Mouse (Mus musculus): ENCODE measurements at regions not wholly inside any gene's neighbourhood (a gene's known extent, or its start where the extent isn't known, plus 50 kb on each side); places are given as distances from the start of the nearest gene placed in this dataset.

- no peaks in the 10 kb centered on the region for H3K4me1 ChIP-seq
- no peak overlapping the region for H3K4me3 ChIP-seq (replicated peaks)
- no peaks in the 10 kb centered on the region for H3K27me3 ChIP-seq (replicated peaks)
- TF ChIP-seq GATA1 (IDR thresholded peaks at IDR 0.05; ENCODE audit: borderline replicate concordance, low read length) (no peak), FLI1 (IDR thresholded peaks at IDR 0.05; ENCODE audit: low read length) (no peak)
- H3K36me3 ChIP-seq (replicated peaks; ENCODE audit: low read length): no peaks in the 10 kb centered on the region
- H3K9me3 ChIP-seq: peaks cover 65% of the 10 kb centered on the region
Measured at GRCm38 (mm10) chr5:126765037-126765707, 476.4 kb upstream of the Tmem132c start.

- Histone ChIP-seq H3K9me3 (peaks cover 48% of the 10 kb centered on the region), H3K4me1 (no peaks in the 10 kb centered on the region), H3K27me3 (replicated peaks) (no peaks in the 10 kb centered on the region), H3K4me3 (replicated peaks) (no peak overlapping the region), H3K36me3 (replicated peaks; ENCODE audit: low read length) (no peaks in the 10 kb centered on the region)
- TF ChIP-seq GATA1 (IDR thresholded peaks at IDR 0.05; ENCODE audit: borderline replicate concordance, low read length) (no peak), FLI1 (IDR thresholded peaks at IDR 0.05; ENCODE audit: low read length) (no peak)
Measured at GRCm38 (mm10) chr5:126769031-126769430, 472.6 kb upstream of the Tmem132c start.

GRCm38 (mm10) chr5:126787706-126788610 is 453.6 kb upstream of the Tmem132c start:
- Histone ChIP-seq H3K36me3 (replicated peaks; ENCODE audit: low read length) (no peaks in the 10 kb centered on the region), H3K27me3 (replicated peaks) (no peaks in the 10 kb centered on the region), H3K4me1 (no peaks in the 10 kb centered on the region), H3K4me3 (replicated peaks) (no peak overlapping the region), H3K9me3 (peaks cover 39% of the 10 kb centered on the region)
- TF ChIP-seq FLI1 (IDR thresholded peaks at IDR 0.05; ENCODE audit: low read length): no peak
- TF ChIP-seq GATA1 (IDR thresholded peaks at IDR 0.05; ENCODE audit: borderline replicate concordance, low read length): no peak

- Histone ChIP-seq H3K4me3 (replicated peaks) (no peak overlapping the region), H3K9me3 (peaks cover 53% of the 10 kb centered on the region), H3K4me1 (no peaks in the 10 kb centered on the region), H3K36me3 (replicated peaks; ENCODE audit: low read length) (no peaks in the 10 kb centered on the region), H3K27me3 (replicated peaks) (no peaks in the 10 kb centered on the region)
- no peak for TF ChIP-seq GATA1 (IDR thresholded peaks at IDR 0.05; ENCODE audit: borderline replicate concordance, low read length)
- no peak for TF ChIP-seq FLI1 (IDR thresholded peaks at IDR 0.05; ENCODE audit: low read length)
Measured at GRCm38 (mm10) chr5:126799698-126800279, 441.8 kb upstream of the Tmem132c start.

- Histone ChIP-seq H3K9me3 (peaks cover 53% of the 10 kb centered on the region), H3K4me1 (no peaks in the 10 kb centered on the region), H3K36me3 (replicated peaks; ENCODE audit: low read length) (no peaks in the 10 kb centered on the region), H3K27me3 (replicated peaks) (no peaks in the 10 kb centered on the region), H3K4me3 (replicated peaks) (no peak overlapping the region)
- TF ChIP-seq GATA1 (IDR thresholded peaks at IDR 0.05; ENCODE audit: borderline replicate concordance, low read length) (no peak), FLI1 (IDR thresholded peaks at IDR 0.05; ENCODE audit: low read length) (no peak)
Measured at GRCm38 (mm10) chr5:126806656-126807055, 435.0 kb upstream of the Tmem132c start.

GRCm38 (mm10) chr5:126816069-126816468 is 425.5 kb upstream of the Tmem132c start:
- Histone ChIP-seq H3K27me3 (replicated peaks) (no peaks in the 10 kb centered on the region), H3K9me3 (peaks cover 31% of the 10 kb centered on the region), H3K4me1 (no peaks in the 10 kb centered on the region), H3K4me3 (replicated peaks) (no peak overlapping the region), H3K36me3 (replicated peaks; ENCODE audit: low read length) (no peaks in the 10 kb centered on the region)
- TF ChIP-seq GATA1 (IDR thresholded peaks at IDR 0.05; ENCODE audit: borderline replicate concordance, low read length): no peak
- TF ChIP-seq FLI1 (IDR thresholded peaks at IDR 0.05; ENCODE audit: low read length): no peak

- no peaks in the 10 kb centered on the region for H3K27me3 ChIP-seq (replicated peaks)
- H3K9me3 ChIP-seq: peaks cover 65% of the 10 kb centered on the region
- no peak for TF ChIP-seq GATA1 (IDR thresholded peaks at IDR 0.05; ENCODE audit: borderline replicate concordance, low read length)
- TF ChIP-seq FLI1 (IDR thresholded peaks at IDR 0.05; ENCODE audit: low read length): no peak
- no peak overlapping the region for H3K4me3 ChIP-seq (replicated peaks)
- no peaks in the 10 kb centered on the region for H3K4me1 ChIP-seq
- H3K36me3 ChIP-seq (replicated peaks; ENCODE audit: low read length): no peaks in the 10 kb centered on the region
Measured at GRCm38 (mm10) chr5:126835440-126835839, 406.2 kb upstream of the Tmem132c start.

GRCm38 (mm10) chr5:126842606-126843005 is 399.0 kb upstream of the Tmem132c start:
- H3K27me3 ChIP-seq (replicated peaks): no peaks in the 10 kb centered on the region
- H3K4me3 ChIP-seq (replicated peaks): no peak overlapping the region
- peaks cover 81% of the 10 kb centered on the region for H3K9me3 ChIP-seq
- no peaks in the 10 kb centered on the region for H3K4me1 ChIP-seq
- TF ChIP-seq FLI1 (IDR thresholded peaks at IDR 0.05; ENCODE audit: low read length): no peak
- TF ChIP-seq GATA1 (IDR thresholded peaks at IDR 0.05; ENCODE audit: borderline replicate concordance, low read length): no peak
- H3K36me3 ChIP-seq (replicated peaks; ENCODE audit: low read length): no peaks in the 10 kb centered on the region

GRCm38 (mm10) chr5:126862078-126862477 is 379.5 kb upstream of the Tmem132c start:
- TF ChIP-seq FLI1 (IDR thresholded peaks at IDR 0.05; ENCODE audit: low read length) (no peak), GATA1 (IDR thresholded peaks at IDR 0.05; ENCODE audit: borderline replicate concordance, low read length) (no peak)
- H3K27me3 ChIP-seq (replicated peaks): no peaks in the 10 kb centered on the region
- peaks cover 62% of the 10 kb centered on the region for H3K9me3 ChIP-seq
- H3K4me1 ChIP-seq: no peaks in the 10 kb centered on the region
- H3K36me3 ChIP-seq (replicated peaks; ENCODE audit: low read length): no peaks in the 10 kb centered on the region
- H3K4me3 ChIP-seq (replicated peaks): no peak overlapping the region

- Histone ChIP-seq H3K9me3 (peaks cover 57% of the 10 kb centered on the region), H3K4me3 (replicated peaks) (peak overlapping the region; percentile 26), H3K27me3 (replicated peaks) (no peaks in the 10 kb centered on the region), H3K4me1 (no peaks in the 10 kb centered on the region), H3K36me3 (replicated peaks; ENCODE audit: low read length) (no peaks in the 10 kb centered on the region)
- TF ChIP-seq FLI1 (IDR thresholded peaks at IDR 0.05; ENCODE audit: low read length): no peak
Measured at GRCm38 (mm10) chr5:126875842-126876241, 365.8 kb upstream of the Tmem132c start.
